Mouse (Mus musculus): ENCODE data around the gene Mex3d.

Mex3d gene

GRCm38 (mm10) chr10:80387522-80387959, at the start of gene Mex3d:
Mex3d (minus strand) TSS chr10:80387659.
- peak; percentile 94 for DNase-seq (ENCODE audit: inconsistent ontology term)

- DNase-seq (ENCODE audit: inconsistent ontology term), result peak; percentile 56
Observed at GRCm38 (mm10) chr10:80436276-80436675, 48.8 kb upstream of the Mex3d start.

GRCm38 (mm10) chr10:80435764-80436163, 48.3 kb upstream of the Mex3d start:
- DNase-seq (ENCODE audit: inconsistent ontology term), result peak; percentile 79

GRCm38 (mm10) chr10:80434823-80435222, 47.4 kb upstream of the Mex3d start:
- DNase-seq (ENCODE audit: inconsistent ontology term), result no peak

GRCm38 (mm10) chr10:80434233-80434592, 46.8 kb upstream of the Mex3d start:
- no peak for DNase-seq (ENCODE audit: inconsistent ontology term)

GRCm38 (mm10) chr10:80433513-80434232, 46.2 kb upstream of the Mex3d start, which contains the start of gene Tcf3:
Tcf3 (minus strand) TSS chr10:80433647.
- peak; percentile 99 for DNase-seq (ENCODE audit: inconsistent ontology term)

GRCm38 (mm10) chr10:80432936-80433512, 45.6 kb upstream of the Mex3d start:
- DNase-seq (ENCODE audit: inconsistent ontology term), result peak; percentile 61

GRCm38 (mm10) chr10:80432387-80432785, 44.9 kb upstream of the Mex3d start:
- no peak for DNase-seq (ENCODE audit: inconsistent ontology term)

- DNase-seq (ENCODE audit: inconsistent ontology term), result no peak
Observed at GRCm38 (mm10) chr10:80431570-80432386, 44.3 kb upstream of the Mex3d start.

- DNase-seq (ENCODE audit: inconsistent ontology term), result no peak
Observed at GRCm38 (mm10) chr10:80430375-80430980, 43.0 kb upstream of the Mex3d start.

GRCm38 (mm10) chr10:80429800-80430199, 42.3 kb upstream of the Mex3d start:
- no peak for DNase-seq (ENCODE audit: inconsistent ontology term)

GRCm38 (mm10) chr10:80425041-80425440, 37.6 kb upstream of the Mex3d start:
- DNase-seq (ENCODE audit: inconsistent ontology term), result no peak

- no peak for DNase-seq (ENCODE audit: inconsistent ontology term)
Observed at GRCm38 (mm10) chr10:80423562-80423961, 36.1 kb upstream of the Mex3d start.

GRCm38 (mm10) chr10:80421651-80422472, 34.4 kb upstream of the Mex3d start:
- no peak for DNase-seq (ENCODE audit: inconsistent ontology term)

- DNase-seq (ENCODE audit: inconsistent ontology term), result no peak
Observed at GRCm38 (mm10) chr10:80421208-80421607, 33.7 kb upstream of the Mex3d start.

- no peak for DNase-seq (ENCODE audit: inconsistent ontology term)
Observed at GRCm38 (mm10) chr10:80420729-80421128, 33.3 kb upstream of the Mex3d start.

- DNase-seq (ENCODE audit: inconsistent ontology term), result peak; percentile 63
Observed at GRCm38 (mm10) chr10:80419419-80419818, 32.0 kb upstream of the Mex3d start.

GRCm38 (mm10) chr10:80418311-80418710, 30.9 kb upstream of the Mex3d start:
- peak; percentile 65 for DNase-seq (ENCODE audit: inconsistent ontology term)

GRCm38 (mm10) chr10:80417841-80418240, 30.4 kb upstream of the Mex3d start:
- DNase-seq (ENCODE audit: inconsistent ontology term), result no peak

GRCm38 (mm10) chr10:80417371-80417770, 29.9 kb upstream of the Mex3d start:
- no peak for DNase-seq (ENCODE audit: inconsistent ontology term)

GRCm38 (mm10) chr10:80415566-80415965, 28.1 kb upstream of the Mex3d start:
- DNase-seq (ENCODE audit: inconsistent ontology term), result no peak

Data from Muller cell, postnatal 12 days (primary cell).